Mouse (Mus musculus) neutrophil, adult 5-6 weeks (primary cell): ENCODE results near the gene Hdac5. TPM values are rescaled to one million over a fixed set of nuclear protein-coding genes. Genes with fewer than 3 reads are reported as not detected.
"Not testable (repeated sequence)": the region's sequence is repeated elsewhere in the genome, so short reads cannot be mapped to it uniquely, and the experiment has no call there.

Source experiments
- ATAC-seq: fragments of 151-379, 151-347 bp; 2 replicates; pipeline ENCODE4 v1.8.0; 2017; ENCODE audit warnings: mild to moderate bottlenecking, moderate TSS enrichment; ENCODE audit not compliant: insufficient number of reproducible peaks, poor library complexity, low FRiP score, severe bottlenecking; ENCODE audit errors: extremely low read depth
- total RNA-seq: library from RNA; stranded (forward); fragments of 200-1000 nt; gene quantifications from 2 replicates; pipeline ENCODE4 v1.2.3, GENCODE M21; 2017

Hdac5 gene
- total RNA-seq, 1 experiment from 2014 or later = 64.1 TPM

DNA sequence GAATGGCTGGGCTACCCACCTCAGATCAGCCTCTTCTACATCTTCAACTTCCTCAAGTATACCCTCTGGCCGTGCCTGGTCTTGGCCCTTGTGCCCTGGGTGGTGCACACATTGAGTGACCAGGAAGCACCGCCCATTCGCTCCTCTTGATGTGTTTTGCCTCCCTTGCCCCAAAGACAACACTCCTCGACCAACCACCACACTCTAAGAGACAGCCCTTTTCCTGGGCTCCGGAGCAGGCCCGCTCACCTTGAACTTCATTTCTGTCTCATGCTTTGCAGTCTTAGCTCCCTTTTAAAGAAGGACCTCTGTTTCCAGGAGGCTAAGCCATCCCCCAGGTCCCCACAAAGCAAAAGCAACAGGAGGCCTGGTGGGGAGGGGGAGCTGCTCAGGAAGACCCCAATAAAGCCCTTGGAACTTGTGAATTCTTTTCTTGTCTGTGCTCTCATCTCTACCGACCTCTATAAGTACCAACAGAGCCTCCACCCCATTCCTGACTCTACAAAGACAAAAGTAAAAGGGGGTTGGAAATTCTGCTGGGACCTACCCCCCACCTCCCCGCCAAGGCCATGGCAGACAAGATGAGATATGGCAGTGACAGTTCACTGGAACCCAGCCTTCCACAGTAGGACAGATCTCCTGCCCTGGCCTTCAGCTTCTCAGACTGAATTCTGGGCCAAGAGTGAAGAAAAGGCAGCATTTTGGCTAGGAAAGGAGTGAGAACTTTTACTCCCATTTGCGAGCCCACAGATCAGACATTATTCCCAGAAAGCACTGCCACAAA lies 36.1 kb downstream of the Hdac5 start:
- no peak for ATAC-seq

GRCm38 (mm10) chr11:102190848-102191247 lies 39.1 kb downstream of the Hdac5 start:
- no peak for ATAC-seq

- ATAC-seq = peak; percentile 81
These were observed 40.2 kb downstream of the Hdac5 start, which contains the start of gene G6pc3 for GRCm38 (mm10) chr11:102189461-102190436. G6pc3 (plus strand) TSS chr11:102189620.

- ATAC-seq = no peak
These were observed 41.0 kb downstream of the Hdac5 start for GRCm38 (mm10) chr11:102188980-102189379.

DNA sequence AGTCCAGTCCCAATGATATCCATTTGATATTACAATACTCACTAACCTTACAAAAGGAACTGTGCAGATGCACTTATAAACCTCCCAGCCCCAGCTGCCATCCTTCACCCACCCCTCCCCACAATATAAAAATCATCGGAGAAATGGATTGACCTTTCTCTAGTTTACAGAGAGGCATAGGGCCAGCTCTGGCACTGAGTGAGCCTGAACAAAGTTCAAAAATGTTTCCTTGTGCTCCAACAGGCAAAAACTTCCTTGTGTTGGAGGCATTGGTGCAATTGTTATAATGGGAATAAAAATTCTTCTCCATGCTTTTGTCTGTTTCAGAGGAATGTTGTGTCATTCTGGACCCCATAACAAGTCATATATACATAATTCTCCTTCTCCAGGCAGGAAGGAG lies 43.7 kb downstream of the Hdac5 start:
- no peak for ATAC-seq

GRCm38 (mm10) chr11:102185677-102186076 lies 44.3 kb downstream of the Hdac5 start:
- ATAC-seq = no peak

GRCm38 (mm10) chr11:102184646-102185495 lies 45.1 kb downstream of the Hdac5 start, which contains the start of gene Lsm12:
Lsm12 (minus strand) TSS chr11:102185296.
- peak; percentile 63 for ATAC-seq

GRCm38 (mm10) chr11:102184253-102184645 lies 45.7 kb downstream of the Hdac5 start:
- ATAC-seq = no peak

DNA sequence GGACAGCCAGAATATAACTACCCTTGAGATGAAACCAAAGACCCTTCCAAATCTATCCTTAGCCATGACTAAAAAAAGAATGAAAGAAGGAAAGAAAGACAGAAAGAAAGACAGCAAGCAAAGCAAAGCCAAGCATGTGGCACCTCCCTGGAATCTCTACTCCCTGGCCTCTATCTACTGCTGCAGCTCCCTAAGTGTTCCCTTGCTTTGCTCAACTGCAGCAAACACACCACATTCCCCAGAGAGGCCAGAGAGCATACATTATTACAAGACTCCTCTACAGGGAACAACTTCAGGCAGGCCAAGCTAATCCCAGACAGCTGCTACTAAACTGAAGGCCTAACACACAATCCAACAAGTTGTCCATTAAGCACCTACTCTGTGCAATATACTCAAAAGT lies 50.1 kb downstream of the Hdac5 start:
- no peak for ATAC-seq

DNA sequence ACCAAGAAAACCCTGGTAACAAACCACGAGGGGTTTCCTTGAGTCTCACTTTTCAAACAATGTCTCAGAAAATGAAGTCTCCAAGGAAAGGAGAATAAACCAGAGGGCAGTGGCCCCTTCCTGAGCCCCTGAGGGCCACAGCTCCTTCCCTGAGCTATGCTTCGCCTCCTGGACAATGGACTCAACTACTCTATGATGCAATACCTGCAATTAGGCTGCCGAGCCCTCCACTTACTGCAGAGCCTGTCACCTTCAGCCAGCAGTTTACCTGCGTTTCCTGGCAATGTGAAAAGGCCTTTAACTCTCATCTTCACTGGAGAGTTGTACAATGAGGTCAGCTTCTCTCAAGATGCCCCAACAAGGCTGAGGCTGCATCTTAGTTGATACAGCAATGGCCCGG lies 61.3 kb downstream of the Hdac5 start:
- no peak for ATAC-seq

DNA sequence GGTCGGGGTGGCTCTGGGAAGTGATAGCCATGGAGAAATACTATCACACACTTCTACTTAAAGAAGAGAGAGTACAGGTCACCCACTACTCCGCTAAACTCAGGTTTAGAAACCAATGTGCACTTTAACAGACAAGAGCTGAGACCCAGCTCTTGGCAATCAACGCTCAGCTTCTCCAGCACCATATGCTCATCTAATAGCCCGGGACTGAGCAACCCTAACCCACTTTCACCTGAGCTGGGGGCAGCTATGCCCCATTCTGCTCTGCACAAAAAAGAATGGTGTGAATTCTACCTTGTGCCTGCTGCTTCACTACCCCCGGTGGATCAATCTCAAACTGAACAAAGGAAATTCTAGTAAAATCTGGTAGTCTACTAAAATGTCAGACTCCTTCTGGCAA lies 62.4 kb downstream of the Hdac5 start:
- ATAC-seq = no peak

DNA sequence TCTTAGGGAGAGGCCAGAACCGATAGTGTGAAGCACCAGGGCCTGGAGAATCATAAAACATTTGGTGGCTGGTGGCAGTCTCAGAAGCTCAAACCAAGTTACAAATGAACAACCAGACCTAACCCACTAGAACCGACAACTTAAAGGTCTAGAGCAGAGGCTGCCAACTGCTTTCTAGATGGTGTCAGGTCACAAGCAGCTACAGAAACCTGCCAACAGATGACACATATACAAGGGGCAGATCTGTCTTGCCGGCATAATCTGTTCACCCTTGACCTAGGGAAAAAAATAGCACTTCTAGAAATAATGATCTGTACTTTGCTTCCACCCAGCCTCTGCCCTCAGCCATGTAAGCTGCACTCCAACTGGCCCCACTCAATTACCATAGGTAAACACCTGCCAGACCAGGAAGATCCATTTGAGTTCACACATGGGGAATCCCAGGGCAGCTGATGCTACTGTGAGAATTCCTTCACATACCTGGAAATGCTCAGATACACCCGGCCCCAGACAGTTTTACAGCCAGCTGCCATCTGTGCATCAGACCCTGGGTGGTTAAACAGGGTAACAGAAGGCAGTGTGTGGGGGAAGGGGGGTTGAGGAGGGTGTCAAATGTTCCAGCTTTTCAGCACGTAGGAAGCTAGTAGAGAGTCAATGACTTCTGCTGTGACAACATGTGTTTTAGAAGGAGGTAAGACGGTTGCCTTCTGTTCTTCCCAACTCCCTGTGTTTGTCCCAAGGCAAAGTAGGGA lies 63.8 kb downstream of the Hdac5 start:
- ATAC-seq = no peak

GRCm38 (mm10) chr11:102159781-102160180 lies 70.2 kb downstream of the Hdac5 start:
- no peak for ATAC-seq

- ATAC-seq = not testable (repeated sequence)
These were observed 71.9 kb downstream of the Hdac5 start for GRCm38 (mm10) chr11:102158024-102158423.

GRCm38 (mm10) chr11:102156786-102157089 lies 73.2 kb downstream of the Hdac5 start:
- no peak for ATAC-seq

GRCm38 (mm10) chr11:102156039-102156785 lies 73.8 kb downstream of the Hdac5 start, which contains the start of gene Tmem101:
Tmem101 (minus strand) TSS chr11:102156404.
- peak; percentile 76 for ATAC-seq

GRCm38 (mm10) chr11:102147213-102147989 lies 82.6 kb downstream of the Hdac5 start:
- ATAC-seq = no peak
